Mouse (Mus musculus) cerebellum, postnatal 10 days (tissue): ENCODE results near the gene Zfp385c.
"Not testable (repeated sequence)": the region's sequence is repeated elsewhere in the genome, so short reads cannot be mapped to it uniquely, and the experiment has no call there.

Experiments
- DNase-seq, 2 experiments: peaks; one replicate each; pipeline ENCODE4 v3.0.0; 2021; ENCODE audit warnings: mixed read lengths in 2 of 2

Zfp385c gene

GRCm38 (mm10) chr11:100594608-100595007 is 97.6 kb downstream of the Zfp385c start:
- no peak for DNase-seq

- no peak for DNase-seq
Measured at GRCm38 (mm10) chr11:100592346-100593046, 99.8 kb downstream of the Zfp385c start.

- no peak for DNase-seq
Measured at GRCm38 (mm10) chr11:100588462-100588861, 103.8 kb downstream of the Zfp385c start.

- no peak for DNase-seq
Measured at GRCm38 (mm10) chr11:100585148-100585547, 107.1 kb downstream of the Zfp385c start.

- DNase-seq, result no peak
Measured at GRCm38 (mm10) chr11:100584561-100584961, 107.7 kb downstream of the Zfp385c start.

- no peak for DNase-seq
Measured at GRCm38 (mm10) chr11:100582836-100583235, 109.4 kb downstream of the Zfp385c start.

- DNase-seq, result not testable (repeated sequence)
Measured at GRCm38 (mm10) chr11:100582413-100582812, 109.8 kb downstream of the Zfp385c start.

- DNase-seq, result peak; percentile 74 to 75
Measured at GRCm38 (mm10) chr11:100581756-100582155, 110.5 kb downstream of the Zfp385c start.

- no peak for DNase-seq
Measured at GRCm38 (mm10) chr11:100580275-100580674, 112.0 kb downstream of the Zfp385c start.

GRCm38 (mm10) chr11:100579116-100579799 is 113.0 kb downstream of the Zfp385c start:
- DNase-seq, result no peak

- DNase-seq, result peak in 1 of 2 experiments; percentile 38
Measured at GRCm38 (mm10) chr11:100577852-100578599, 114.2 kb downstream of the Zfp385c start.
